Mouse (Mus musculus) T-helper 17 cell (primary cell): Measurements from ENCODE around the gene Evc.

Source experiments
- in situ Hi-C, 2 experiments: fragments of 300-600 bp; cut with MboI, MseI; formaldehyde crosslinking; loops; 1 replicate in 1 of 2; 2 replicates in 1 of 2; pipeline ENCODE4 v1.15.1; 2025; ENCODE audit warnings: high pct_unique_total_duplicates in 2 of 2

Gene Evc

GRCm38 (mm10) chr5:37310026-37310425, 26.7 kb downstream of the Evc start:
- in situ Hi-C loops = no loop called here

- in situ Hi-C loops = no loop called here
Observed at GRCm38 (mm10) chr5:37298370-37298769, 38.3 kb downstream of the Evc start.

GRCm38 (mm10) chr5:37296717-37297116, 40.0 kb downstream of the Evc start:
- in situ Hi-C loops = no loop called here

- in situ Hi-C loops = no loop called here
Observed at GRCm38 (mm10) chr5:37290983-37291382, 45.7 kb downstream of the Evc start.

DNA sequence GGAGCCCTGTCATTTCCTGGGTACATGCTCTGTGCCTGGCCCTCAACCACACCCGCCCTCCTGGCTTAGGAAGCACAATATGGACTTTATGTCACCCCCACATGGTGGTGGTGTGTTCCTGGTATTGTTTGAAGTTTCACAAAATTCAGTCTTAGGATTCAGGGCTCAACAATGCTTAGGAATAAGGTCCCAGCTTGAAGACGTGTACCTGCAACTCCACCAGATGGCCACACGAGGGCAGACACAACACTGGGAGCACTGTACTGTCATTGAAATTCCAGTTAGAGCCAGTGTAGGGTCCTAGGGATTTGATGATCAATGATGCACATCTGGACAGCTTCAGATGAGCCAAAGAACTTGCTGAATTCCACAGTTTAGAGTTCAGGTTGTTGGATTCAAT, 47.5 kb downstream of the Evc start:
- in situ Hi-C loops = no loop called here

DNA sequence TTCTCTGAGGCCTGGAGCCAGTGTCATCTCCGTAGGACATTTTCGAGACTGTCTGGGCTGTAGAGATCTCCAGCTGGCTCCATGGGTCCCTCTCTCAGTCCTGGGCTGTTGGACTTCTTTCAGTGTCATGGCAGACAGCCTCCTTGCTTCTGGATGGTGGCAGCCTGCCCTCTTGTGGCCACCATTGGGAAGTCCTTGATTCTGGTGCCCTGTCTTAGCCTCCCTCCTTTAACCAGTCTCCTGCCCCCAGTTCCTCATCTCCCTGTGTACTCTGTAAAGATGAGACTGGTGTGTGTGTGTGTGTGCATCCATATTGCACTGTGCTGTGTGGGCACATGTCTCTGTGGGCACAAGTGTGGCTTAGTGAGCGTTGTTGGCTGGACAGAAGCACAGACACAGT, 48.3 kb downstream of the Evc start:
- in situ Hi-C loops = no loop called here

GRCm38 (mm10) chr5:37281021-37281420, 55.7 kb downstream of the Evc start:
- in situ Hi-C loops = no loop called here

GRCm38 (mm10) chr5:37263816-37264215, 72.9 kb downstream of the Evc start:
- in situ Hi-C loops = loop anchor here in 1 of 2 experiments (10.0 kb wide), 1 partner anchor 289 kb away; no protein-coding TSS in a partner anchor

DNA sequence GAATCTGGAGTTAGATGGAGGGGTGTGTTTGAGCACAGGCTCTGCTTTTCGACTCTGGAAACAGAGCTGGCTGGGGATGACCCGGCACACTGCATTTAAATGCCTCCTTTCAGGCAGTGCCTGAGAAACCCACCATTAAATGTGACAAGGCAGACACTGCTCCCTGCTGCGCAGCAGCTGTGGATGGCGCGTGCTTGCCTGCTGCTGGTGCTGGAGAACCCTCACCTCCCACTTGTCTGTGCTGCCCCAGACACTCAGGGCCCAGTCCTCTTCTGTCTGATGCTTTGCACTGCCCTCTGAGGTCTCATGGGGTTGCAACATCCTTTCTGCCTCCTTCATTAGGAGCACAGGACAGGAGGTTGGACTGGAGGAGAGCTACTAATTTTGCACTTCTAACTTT, 75.0 kb downstream of the Evc start:
- in situ Hi-C loops = loop anchor here in 1 of 2 experiments (10.0 kb wide), 1 partner anchor 287 kb away; no protein-coding TSS in a partner anchor

DNA sequence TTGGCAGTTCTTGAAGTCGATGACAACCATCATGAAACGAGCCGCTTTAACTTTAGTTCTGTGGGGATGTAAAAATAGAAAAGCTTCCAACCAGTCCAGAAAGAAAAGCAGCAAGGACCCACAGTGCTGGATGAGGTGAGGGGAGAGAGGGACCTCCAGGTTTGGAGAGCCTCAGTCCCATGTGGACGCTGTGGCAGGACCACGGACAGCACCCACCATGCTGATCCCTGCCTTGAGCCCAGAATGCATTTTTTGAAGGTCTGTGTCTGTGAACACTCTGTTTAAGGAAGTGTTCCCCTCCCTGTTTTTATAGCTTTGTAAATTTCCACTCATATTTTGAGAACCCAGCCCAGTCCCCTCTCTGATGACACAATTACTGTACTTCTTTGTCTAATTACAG, 79.5 kb downstream of the Evc start:
- in situ Hi-C loops = no loop called here

DNA sequence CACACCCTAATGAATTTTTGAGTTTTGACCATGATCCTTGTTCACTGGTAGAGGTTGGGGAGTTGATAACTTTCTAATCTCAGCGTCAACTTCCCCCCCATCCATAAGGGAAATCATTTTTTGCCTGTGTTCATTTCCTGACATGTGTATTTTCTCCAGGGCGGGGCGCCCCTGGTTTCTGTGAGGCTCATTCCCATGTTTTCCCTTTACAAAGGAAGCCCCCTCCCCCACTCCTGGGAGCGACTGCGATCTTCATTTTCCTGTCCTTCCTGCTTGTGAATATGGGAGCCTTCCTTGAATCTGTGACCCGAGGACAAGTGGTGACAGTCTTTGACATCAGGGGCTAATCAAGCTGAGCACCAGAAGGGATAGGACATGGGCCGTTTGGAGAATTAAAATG, 79.9 kb downstream of the Evc start:
- in situ Hi-C loops = no loop called here

DNA sequence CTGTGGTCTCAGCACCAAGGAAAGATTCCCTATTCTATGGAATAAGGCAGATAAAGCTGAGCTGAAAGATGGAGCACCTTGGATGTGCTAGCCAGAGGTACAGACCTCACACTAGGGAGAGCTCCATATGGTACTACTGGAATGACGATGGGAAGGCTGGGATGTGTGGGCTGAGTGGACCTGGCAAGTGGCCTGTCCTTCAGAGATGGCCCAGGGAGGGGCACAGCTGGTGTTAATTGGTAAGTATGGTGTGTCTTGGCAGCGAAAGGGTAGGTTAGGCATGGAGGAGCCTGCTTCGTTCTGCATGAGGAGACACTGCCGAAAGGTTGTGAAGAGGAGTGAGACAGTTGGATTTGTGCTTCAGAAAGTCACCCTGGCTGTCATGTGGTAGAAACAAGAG, 82.2 kb downstream of the Evc start:
- in situ Hi-C loops = no loop called here

- in situ Hi-C loops = no loop called here
Observed at GRCm38 (mm10) chr5:37252101-37252804, 84.4 kb downstream of the Evc start.

DNA sequence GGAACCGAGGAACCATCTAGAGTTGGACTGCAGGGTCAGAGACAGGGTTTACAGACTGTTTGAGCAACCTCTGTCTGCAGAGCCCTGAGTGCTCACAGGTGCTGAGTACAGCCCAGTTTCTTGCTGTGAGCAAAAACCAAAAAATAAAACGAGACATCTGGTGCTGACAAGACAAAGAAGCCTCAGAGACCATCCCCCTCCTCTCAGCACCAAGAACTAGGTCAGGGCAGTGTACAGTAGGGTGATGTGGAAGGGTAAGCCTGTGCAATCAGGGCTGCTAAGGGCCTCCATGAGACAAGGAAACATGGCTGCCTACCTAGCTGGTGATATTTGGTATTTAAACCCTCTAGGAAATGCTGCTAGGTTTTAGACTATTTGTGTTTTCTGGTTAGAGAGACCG, 85.1 kb downstream of the Evc start:
- in situ Hi-C loops = no loop called here

DNA sequence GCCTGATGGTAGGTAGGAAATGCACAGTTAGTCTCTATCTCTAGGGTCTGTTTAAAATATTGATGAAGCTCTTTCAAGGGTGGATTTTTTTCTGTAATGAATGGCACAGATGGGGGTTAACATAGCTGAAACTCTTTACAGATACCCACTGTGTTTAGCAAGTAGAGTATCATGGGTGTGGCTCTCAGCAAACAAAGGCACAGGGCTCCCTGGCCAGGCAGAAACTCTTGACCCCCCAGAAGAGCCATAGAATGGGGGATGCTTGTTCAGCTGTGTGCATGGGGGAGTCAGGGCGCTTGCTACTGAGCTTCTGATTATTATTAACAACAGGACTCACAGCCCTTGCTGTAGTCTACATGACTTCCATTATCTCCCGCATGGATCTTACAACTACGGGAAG, 87.8 kb downstream of the Evc start:
- in situ Hi-C loops = no loop called here

GRCm38 (mm10) chr5:37247456-37247855, 89.2 kb downstream of the Evc start:
- in situ Hi-C loops = no loop called here

DNA sequence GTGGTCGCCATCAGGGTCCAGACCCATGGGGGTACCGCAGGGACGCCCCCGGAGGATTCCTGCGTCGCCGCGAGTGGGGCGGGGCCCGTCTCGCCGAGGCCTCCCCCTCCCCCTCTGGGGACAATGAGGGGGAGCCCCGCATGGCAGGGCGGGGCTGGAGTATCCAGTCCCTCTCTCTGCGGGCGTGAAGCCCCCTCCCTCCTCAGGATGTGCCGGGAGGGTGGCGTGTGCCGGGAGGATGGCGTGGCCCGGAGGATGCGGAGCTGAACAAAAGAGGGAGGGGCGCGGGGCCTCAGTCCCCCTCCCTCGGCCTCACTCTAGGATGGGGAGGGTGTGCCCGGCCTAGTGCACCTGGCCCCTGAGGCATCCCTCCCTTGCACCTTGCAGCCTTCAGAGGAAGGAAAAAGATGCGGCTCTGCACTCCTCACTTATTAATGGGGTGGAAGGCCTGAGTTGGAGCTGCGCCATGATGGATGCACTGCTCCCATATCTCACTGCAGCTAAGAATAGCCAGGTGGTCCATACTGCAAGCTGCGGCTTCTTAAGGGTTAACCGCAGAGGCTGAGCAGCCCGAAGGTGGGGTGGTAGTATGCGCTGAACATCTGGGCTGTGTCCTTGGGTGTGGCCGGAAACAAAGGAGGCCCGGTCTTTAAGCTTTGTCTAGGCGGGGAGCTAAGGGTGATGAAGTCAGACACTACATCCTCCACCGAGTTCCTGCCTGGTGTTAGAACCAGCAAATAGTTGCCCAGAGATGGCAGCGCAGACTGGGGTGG, 90.4 kb downstream of the Evc start:
- in situ Hi-C loops = no loop called here

DNA sequence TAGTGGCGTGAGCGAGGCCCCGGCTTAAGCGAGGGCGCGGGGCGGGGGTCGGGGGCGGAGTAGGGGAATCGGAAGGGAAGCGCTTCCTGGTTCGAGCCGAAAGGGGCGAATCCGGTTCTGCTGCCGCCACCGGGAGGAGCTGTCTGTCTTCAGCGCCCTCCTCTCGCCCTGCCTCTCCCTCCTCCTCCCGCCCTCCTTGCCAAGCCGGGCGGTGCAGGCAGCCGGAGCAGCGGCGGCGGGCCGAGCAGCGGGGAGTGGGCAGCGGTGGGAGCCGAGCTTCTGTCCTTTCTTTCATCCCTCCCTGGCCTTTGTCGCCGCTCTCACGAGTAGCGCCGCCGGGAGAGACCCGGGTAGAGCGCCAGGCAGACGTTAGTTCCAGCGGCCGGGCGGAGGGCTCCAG, 91.0 kb downstream of the Evc start:
- in situ Hi-C loops = no loop called here

DNA sequence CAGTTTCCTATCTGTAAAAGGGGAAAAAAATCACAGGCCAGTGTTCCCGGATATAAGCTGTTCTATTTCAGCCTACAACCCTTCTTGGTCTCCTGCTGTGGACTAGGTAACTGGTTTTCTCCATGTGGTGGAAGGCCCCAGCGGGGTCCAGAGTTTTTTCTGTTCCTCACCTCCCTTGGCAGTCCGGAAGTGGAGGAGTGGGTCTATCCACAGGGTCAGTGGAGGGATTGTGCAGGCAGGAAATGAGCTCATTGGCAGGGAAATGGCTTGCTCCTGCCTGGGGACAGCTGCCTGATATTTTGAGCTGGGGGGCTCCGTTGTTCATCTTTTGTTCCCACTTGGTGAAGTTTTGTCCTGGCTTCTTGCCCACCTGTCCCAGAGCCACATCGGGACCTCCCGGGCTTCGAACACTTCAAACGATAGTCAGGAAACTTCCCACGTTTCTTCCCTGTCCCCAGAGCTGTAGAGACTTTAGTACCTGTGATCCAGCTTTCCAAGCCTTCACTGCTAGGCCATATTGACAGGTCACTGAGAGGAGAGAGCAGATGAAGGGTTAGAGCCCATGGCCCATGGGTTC, 91.9 kb downstream of the Evc start:
- in situ Hi-C loops = no loop called here

DNA sequence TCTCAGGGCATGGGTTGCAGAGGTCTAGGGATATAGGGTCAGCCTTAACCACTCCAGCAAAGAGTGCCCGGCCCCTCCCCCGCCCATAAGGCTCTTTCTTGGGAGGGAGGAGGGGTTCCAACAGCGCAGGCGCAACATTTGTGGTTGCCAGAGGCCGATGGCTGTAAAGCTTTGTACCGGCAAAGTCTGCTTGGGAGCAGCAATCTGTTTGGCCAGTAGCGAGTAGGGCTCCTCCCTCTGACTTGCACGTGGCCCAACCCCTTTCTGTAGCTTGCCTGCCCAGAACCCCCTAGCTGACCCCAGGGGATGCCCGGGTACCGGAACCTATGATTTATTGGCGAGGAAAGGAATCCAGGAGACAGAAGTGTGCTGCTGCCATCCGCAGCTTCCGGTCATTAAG, 92.5 kb downstream of the Evc start:
- in situ Hi-C loops = no loop called here

- in situ Hi-C loops = no loop called here
Observed at GRCm38 (mm10) chr5:37243169-37243886, 93.4 kb downstream of the Evc start.
